Mouse (Mus musculus) CH12.LX (cell line): ENCODE measurements around the gene Psmb8. TPM values are rescaled to one million over a fixed set of nuclear protein-coding genes. Genes with fewer than 3 reads are reported as not detected.

ENCODE experiments used
- DNase-seq: peaks from one replicate; pipeline ENCODE4 v3.0.0-alpha.2; 2013; ENCODE audit errors: extremely low read depth
- H3K27ac ChIP-seq: 2 replicates; pipeline ENCODE4 v1.5.1; 2012; ENCODE audit warnings: low read depth, mild to moderate bottlenecking, control low read depth, moderate library complexity; ENCODE audit not compliant: insufficient read depth
- H3K27me3 ChIP-seq: replicated peaks from 2 replicates; pipeline ENCODE3; 2012; ENCODE audit warnings: inconsistent platforms
- H3K36me3 ChIP-seq, 2 experiments: replicated peaks in 1 of 2; 2 replicates each; pipeline versions ENCODE3 to v1.6.1; 2012; ENCODE audit warnings: inconsistent platforms in 1 of 2, low read length in 1 of 2, mild to moderate bottlenecking in 1 of 2, mixed read lengths in 1 of 2, moderate library complexity in 1 of 2; ENCODE audit not compliant: control insufficient read depth in 1 of 2, insufficient read depth in 1 of 2
- H3K4me1 ChIP-seq, 2 experiments: 2 replicates each; pipeline ENCODE4 v1.6.1; 2012; ENCODE audit warnings: inconsistent platforms in 1 of 2, moderate library complexity in 1 of 2; ENCODE audit not compliant: insufficient read depth in 2 of 2, control insufficient read depth in 1 of 2
- H3K4me2 ChIP-seq: 2 replicates; pipeline ENCODE4 v1.6.1; 2012; ENCODE audit warnings: low read depth, mild to moderate bottlenecking, control low read depth; ENCODE audit not compliant: poor library complexity, insufficient read depth, severe bottlenecking
- H3K4me3 ChIP-seq, 3 experiments: fragments of 150-350 bp in 1 of 3; sonication (generic) in 1 of 3; replicated peaks in 1 of 3; 2 replicates each; pipeline versions ENCODE3 to v1.5.1; 2011 to 2012; ENCODE audit warnings: low read depth in 2 of 3, low read length in 2 of 3, mild to moderate bottlenecking in 2 of 3, moderate library complexity in 2 of 3, control low read depth in 1 of 3, improper control_type of control experiment in 1 of 3, inconsistent platforms in 1 of 3, mixed read lengths in 1 of 3; ENCODE audit not compliant: poor library complexity in 1 of 3
- H3K79me2 ChIP-seq: replicated peaks from 2 replicates; pipeline ENCODE4 v1.6.1; 2012; ENCODE audit warnings: mild to moderate bottlenecking, moderate library complexity; ENCODE audit not compliant: control insufficient read depth, poor library complexity, insufficient read depth, severe bottlenecking; ENCODE audit errors: extremely low read depth
- H3K9ac ChIP-seq: 2 replicates; pipeline ENCODE4 v1.6.1; 2012; ENCODE audit warnings: low read depth, mild to moderate bottlenecking, control low read depth, moderate library complexity; ENCODE audit not compliant: insufficient read depth
- H3K9me3 ChIP-seq: replicated peaks from 2 replicates; pipeline ENCODE3; 2012; ENCODE audit warnings: low read length, inconsistent platforms, mixed read lengths
- BHLHE40 ChIP-seq: IDR thresholded peaks from 2 replicates; pipeline ENCODE4 v1.6.1; 2011; ENCODE audit warnings: mild to moderate bottlenecking, low read depth, low read length, improper control_type of control experiment
- CHD2 ChIP-seq: IDR thresholded peaks from 2 replicates; pipeline ENCODE4 v1.6.1; 2011; ENCODE audit warnings: low read length, improper control_type of control experiment
- CTCF ChIP-seq, 2 experiments: IDR thresholded peaks in 1 of 2; conservative IDR thresholded peaks in 1 of 2; 2 replicates each; pipeline ENCODE4 v1.5.1; 2011 to 2012; ENCODE audit warnings: low read depth in 2 of 2, low read length in 2 of 2, improper control_type of control experiment in 1 of 2, inconsistent platforms in 1 of 2, mild to moderate bottlenecking in 1 of 2, moderate library complexity in 1 of 2
- E2F4 ChIP-seq: IDR thresholded peaks from 2 replicates; pipeline ENCODE4 v1.6.1; 2011; ENCODE audit warnings: low read depth, low read length, improper control_type of control experiment; ENCODE audit not compliant: insufficient replicate concordance
- ELF1 ChIP-seq: IDR thresholded peaks from 2 replicates; pipeline ENCODE4 v1.6.1; 2014; ENCODE audit warnings: low read depth, mild to moderate bottlenecking, inconsistent platforms, low read length, improper control_type of control experiment
- EP300 ChIP-seq: IDR thresholded peaks from 2 replicates; pipeline ENCODE4 v1.6.1; 2011; ENCODE audit warnings: low read length, improper control_type of control experiment
- ETS1 ChIP-seq: conservative IDR thresholded peaks from 2 replicates; pipeline ENCODE4 v1.6.1; 2012; ENCODE audit warnings: low read depth, mild to moderate bottlenecking, inconsistent platforms, low read length, improper control_type of control experiment, moderate library complexity
- GABPA ChIP-seq: IDR thresholded peaks from 2 replicates; pipeline ENCODE4 v1.6.1; 2012; ENCODE audit warnings: low read depth, low read length, improper control_type of control experiment, inconsistent platforms; ENCODE audit not compliant: insufficient replicate concordance
- JUN ChIP-seq: IDR thresholded peaks from 2 replicates; pipeline ENCODE4 v1.6.1; 2011; ENCODE audit warnings: low read depth, mild to moderate bottlenecking, low read length, improper control_type of control experiment, moderate library complexity; ENCODE audit not compliant: insufficient read depth
- MAZ ChIP-seq: IDR thresholded peaks from 2 replicates; pipeline ENCODE4 v1.6.1; 2012; ENCODE audit warnings: low read depth, mild to moderate bottlenecking, inconsistent platforms, low read length, improper control_type of control experiment, moderate library complexity
- MEF2A ChIP-seq: IDR thresholded peaks from 2 replicates; pipeline ENCODE4 v1.6.1; 2014; ENCODE audit warnings: low read depth, mild to moderate bottlenecking, inconsistent platforms, low read length, improper control_type of control experiment, borderline replicate concordance
- MYC ChIP-seq: IDR thresholded peaks from 2 replicates; pipeline ENCODE4 v1.6.1; 2011; ENCODE audit warnings: low read depth, mild to moderate bottlenecking, improper control_type of control experiment, low read length
- NELFE ChIP-seq: IDR thresholded peaks from 2 replicates; pipeline ENCODE4 v1.6.1; 2011; ENCODE audit warnings: low read depth, low read length, improper control_type of control experiment
- PAX5 ChIP-seq: IDR thresholded peaks from 2 replicates; pipeline ENCODE4 v1.6.1; 2012; ENCODE audit warnings: low read length, inconsistent platforms, mixed read lengths
- POLR2AphosphoS2 ChIP-seq: IDR thresholded peaks from 2 replicates; pipeline ENCODE4 v1.6.1; 2011; ENCODE audit warnings: low read depth, low read length, improper control_type of control experiment
- RAD21 ChIP-seq: IDR thresholded peaks from 2 replicates; pipeline ENCODE4 v1.6.1; 2011; ENCODE audit warnings: low read depth, mild to moderate bottlenecking, low read length, improper control_type of control experiment, moderate library complexity
- RCOR1 ChIP-seq: conservative IDR thresholded peaks from 2 replicates; pipeline ENCODE4 v1.6.1; 2012; ENCODE audit warnings: low read depth, mild to moderate bottlenecking, inconsistent platforms, low read length, improper control_type of control experiment
- SIN3A ChIP-seq: IDR thresholded peaks from 2 replicates; pipeline ENCODE4 v1.6.1; 2012; ENCODE audit warnings: low read length, improper control_type of control experiment, inconsistent platforms
- TBP ChIP-seq: conservative IDR thresholded peaks from 2 replicates; pipeline ENCODE4 v1.6.1; 2011; ENCODE audit warnings: low read depth, low read length, improper control_type of control experiment
- TCF12 ChIP-seq: IDR thresholded peaks from 2 replicates; pipeline ENCODE4 v1.6.1; 2014; ENCODE audit warnings: low read depth, mild to moderate bottlenecking, inconsistent platforms, low read length, improper control_type of control experiment
- UBTF ChIP-seq: IDR thresholded peaks from 2 replicates; pipeline ENCODE4 v1.6.1; 2012; ENCODE audit warnings: low read depth, mild to moderate bottlenecking, inconsistent platforms, low read length, improper control_type of control experiment, moderate library complexity
- USF1 ChIP-seq: IDR thresholded peaks from 2 replicates; pipeline ENCODE4 v1.6.1; 2014; ENCODE audit warnings: low read depth, mild to moderate bottlenecking, inconsistent platforms, low read length, improper control_type of control experiment
- USF2 ChIP-seq: conservative IDR thresholded peaks from 2 replicates; pipeline ENCODE4 v1.6.1; 2011; ENCODE audit warnings: low read depth, low read length, improper control_type of control experiment
- ZC3H11A ChIP-seq: IDR thresholded peaks from 2 replicates; pipeline ENCODE4 v1.6.1; 2012; ENCODE audit warnings: low read depth, mild to moderate bottlenecking, inconsistent platforms, low read length, improper control_type of control experiment
- ZKSCAN1 ChIP-seq: IDR thresholded peaks from 2 replicates; pipeline ENCODE4 v1.6.1; 2012; ENCODE audit warnings: low read depth, inconsistent platforms, low read length, improper control_type of control experiment, borderline replicate concordance
- ZMIZ1 ChIP-seq: IDR thresholded peaks from 2 replicates; pipeline ENCODE4 v1.6.1; 2012; ENCODE audit warnings: low read depth, mild to moderate bottlenecking, inconsistent platforms, low read length, improper control_type of control experiment
- dilution Hi-C: fragments of 300-500 bp; cut with MboI; formaldehyde crosslinking; loops from 2 replicates; pipeline ENCODE4 v1.14.3; 2020; ENCODE audit warnings: low sequenced_read_pairs; ENCODE audit not compliant: extremely low pct_unique_long_range_greater_than_20kb, extremely low pct_ligation_motif_present
- in situ Hi-C: fragments of 300-500 bp; cut with MboI; formaldehyde crosslinking; loops from 3 replicates; pipeline ENCODE4 v1.14.3; 2019; ENCODE audit warnings: low sequenced_read_pairs, low pct_ligation_motif_present, low pct_unique_long_range_greater_than_20kb, mixed read lengths
- polyA plus RNA-seq: library from polyadenylated mRNA; unstranded; fragments of >175 nt; gene quantifications from 2 replicates; pipeline ENCODE4 v1.2.1, GENCODE M21; 2012; ENCODE audit warnings: low read depth; ENCODE audit not compliant: insufficient read length
- total RNA-seq, 2 experiments: library from RNA; depleted of rRNA; stranded (reverse); fragments of 300-350 nt in 1 of 2; fragments of >200 nt in 1 of 2; gene quantifications; 2 replicates each; pipeline ENCODE4 v1.2.3; 2012 to 2014

The Psmb8 gene
- total and polyA plus RNA-seq, 3 experiments, result 652 to 989 (median 857) TPM

DNA sequence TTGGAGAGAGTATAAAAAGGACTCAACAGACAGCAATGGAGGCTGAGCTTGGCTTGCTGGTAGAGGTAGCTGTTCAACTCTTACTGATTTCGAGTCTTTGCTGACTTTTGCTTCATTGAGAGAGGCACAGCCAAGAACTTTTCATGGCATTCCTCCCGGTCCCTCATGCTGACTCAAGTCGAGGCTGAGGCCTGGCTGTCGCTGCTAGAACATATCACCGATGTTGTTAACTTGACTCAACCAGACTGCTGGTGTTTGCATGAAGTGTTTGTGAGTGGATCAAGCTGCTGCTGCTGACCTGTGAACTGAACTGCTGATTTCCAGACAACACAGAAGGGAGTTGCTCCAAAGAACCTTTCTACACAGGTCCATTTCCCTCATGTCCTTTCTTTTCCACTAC lies 39.2 kb downstream of the Psmb8 start:
- H3K36me3 ChIP-seq, result peaks cover 0 to 10% of the 10 kb centered on the region in 2 experiments
- TF ChIP-seq PAX5 (no peak), ELF1 (no peak)
- no peak overlapping the region for H3K27ac ChIP-seq
- H3K27me3 ChIP-seq, result no peaks in the 10 kb centered on the region
- peaks cover 7% of the 10 kb centered on the region for H3K9me3 ChIP-seq
- in situ Hi-C loops (no loop called here), dilution Hi-C loops (no loop called here)
- no peak overlapping the region for H3K4me2 ChIP-seq
- H3K4me3 ChIP-seq, result no peak overlapping the region
- H3K9ac ChIP-seq, result no peak overlapping the region
- no peaks in the 10 kb centered on the region for H3K79me2 ChIP-seq
- peaks cover 0 to 31% of the 10 kb centered on the region in 2 experiments; a peak in 3 of 4 replicates for H3K4me1 ChIP-seq
- DNase-seq, result no peak

DNA sequence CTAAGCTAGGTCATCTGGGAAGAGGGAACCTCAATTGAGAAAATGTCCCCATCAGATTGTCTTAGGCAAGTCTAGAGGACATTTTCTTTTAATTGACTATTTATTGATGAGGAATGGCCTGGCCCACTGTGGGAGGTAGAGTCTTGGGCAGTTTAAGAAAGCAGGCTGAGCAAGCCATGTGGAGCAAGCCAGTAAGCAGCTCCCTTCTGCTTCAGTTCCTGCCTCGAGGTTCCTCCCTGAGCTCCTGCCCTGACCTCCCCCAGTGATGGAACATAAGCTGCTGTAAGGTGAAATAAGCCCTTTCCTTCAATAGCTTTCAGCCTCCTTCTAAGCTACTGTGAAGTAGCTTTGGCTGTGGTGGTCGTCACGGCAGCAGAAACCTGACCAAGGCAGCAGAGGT lies 40.2 kb downstream of the Psmb8 start:
- in situ Hi-C loops (no loop called here), dilution Hi-C loops (no loop called here)
- no peak for DNase-seq
- H3K9me3 ChIP-seq, result peaks cover 10% of the 10 kb centered on the region
- no peaks in the 10 kb centered on the region for H3K79me2 ChIP-seq
- no peak overlapping the region for H3K27ac ChIP-seq
- H3K36me3 ChIP-seq, result peaks cover 0 to 20% of the 10 kb centered on the region in 2 experiments
- no peak overlapping the region for H3K4me2 ChIP-seq
- peaks cover 0 to 35% of the 10 kb centered on the region in 2 experiments; a peak in 3 of 4 replicates for H3K4me1 ChIP-seq
- no peak overlapping the region for H3K9ac ChIP-seq
- TF ChIP-seq NELFE (no peak), TCF12 (no peak), CTCF (conservative IDR thresholded peaks at IDR 0.05 in 1 of 2, IDR thresholded peaks at IDR 0.05 in 1 of 2; ENCODE audit: low read depth in 2 of 2, low read length in 2 of 2) (no peak), UBTF (no peak), ZMIZ1 (no peak), USF2 (no peak)
- no peak overlapping the region for H3K4me3 ChIP-seq
- H3K27me3 ChIP-seq, result no peaks in the 10 kb centered on the region

DNA sequence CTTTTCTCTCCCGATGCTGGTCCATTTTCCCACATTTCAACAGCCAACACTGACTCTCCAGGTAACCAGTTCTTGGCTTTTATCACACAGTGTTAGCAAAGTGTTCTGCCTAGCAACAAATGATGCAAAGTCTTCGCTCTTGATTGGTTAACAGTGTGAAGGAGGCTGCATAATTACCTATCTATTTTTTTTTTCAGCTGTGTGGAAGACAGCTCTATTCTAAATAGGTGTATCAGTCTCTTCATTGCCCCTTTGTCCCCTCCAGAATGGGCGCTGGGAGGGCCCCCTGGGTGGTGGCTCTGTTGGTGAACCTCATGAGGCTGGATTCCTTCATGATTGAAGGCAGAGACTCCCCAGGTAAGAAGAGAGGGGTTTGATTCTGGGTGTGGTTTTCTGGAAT lies 41.2 kb downstream of the Psmb8 start, which contains the start of gene H2-Ob:
TSS of gene H2-Ob (plus strand) at position 198 of the 400 bp plus-strand sequence.
- DNase-seq, result peak; percentile 95
- H3K9me3 ChIP-seq, result peaks cover 10% of the 10 kb centered on the region
- peaks cover 0 to 28% of the 10 kb centered on the region in 2 experiments for H3K36me3 ChIP-seq
- H3K79me2 ChIP-seq, result no peaks in the 10 kb centered on the region
- H3K4me2 ChIP-seq, result peak within 1 kb of the TSS; percentile 77
- peaks cover 0 to 29% of the 10 kb centered on the region in 2 experiments; a peak in 3 of 4 replicates for H3K4me1 ChIP-seq
- peak within 1 kb of the TSS; percentile 22; the same call in 1 of the 2 replicates for H3K9ac ChIP-seq
- dilution Hi-C loops (no loop called here), in situ Hi-C loops (no loop called here)
- no peak within 1 kb of the TSS for H3K27ac ChIP-seq
- H3K4me3 ChIP-seq, result peak within 1 kb of the TSS in 2 of 3 experiments; percentile 56 to 59
- H3K27me3 ChIP-seq, result no peaks in the 10 kb centered on the region
- no peak for TF ChIP-seq USF2
- TF ChIP-seq UBTF, result no peak
- no peak for TF ChIP-seq GABPA
- no peak for TF ChIP-seq EP300
- no peak for TF ChIP-seq ZMIZ1
- TF ChIP-seq MEF2A, result no peak
- TF ChIP-seq TBP, result no peak
- no peak for TF ChIP-seq USF1
- TF ChIP-seq ETS1, result peak; percentile 39; the same call in 1 of the 2 replicates
- no peak for TF ChIP-seq POLR2AphosphoS2
- no peak for TF ChIP-seq E2F4
- TF ChIP-seq MYC, result no peak
- TF ChIP-seq SIN3A, result peak; percentile 57; the same call in 1 of the 2 replicates
- no peak for TF ChIP-seq JUN
- TF ChIP-seq BHLHE40, result no peak
- TF ChIP-seq RAD21, result no peak
- peak; percentile 98 for TF ChIP-seq CHD2
- TF ChIP-seq ZC3H11A, result no peak
- TF ChIP-seq ZKSCAN1, result no peak
- TF ChIP-seq ELF1, result no peak
- TF ChIP-seq MAZ, result no peak
- no peak for TF ChIP-seq RCOR1
